Mouse (Mus musculus): Measurements from ENCODE around the gene Olfr733. TPM values are rescaled to one million over a fixed set of nuclear protein-coding genes. Genes with fewer than 3 reads are reported as not detected.

Olfr733 gene
- polyA plus RNA-seq (2012; ENCODE audit: insufficient read depth, low replicate concordance): not detected in 2 replicates

GRCm38 (mm10) chr14:50301422-50301821 is at the start of gene Olfr733:
Gene Olfr733, minus strand, starts transcription at chr14:50301522.
- Histone ChIP-seq H3K27me3 (replicated peaks) (no peaks in the 10 kb centered on the region), H3K9me3 (no peaks in the 10 kb centered on the region), H3K36me3 (replicated peaks; ENCODE audit: low read length) (no peaks in the 10 kb centered on the region), H3K4me1 (no peaks in the 10 kb centered on the region), H3K4me3 (replicated peaks) (no peak within 1 kb of the TSS)
- TF ChIP-seq GATA1 (IDR thresholded peaks at IDR 0.05; ENCODE audit: borderline replicate concordance, low read length) (no peak), FLI1 (IDR thresholded peaks at IDR 0.05; ENCODE audit: low read length) (no peak)

DNA sequence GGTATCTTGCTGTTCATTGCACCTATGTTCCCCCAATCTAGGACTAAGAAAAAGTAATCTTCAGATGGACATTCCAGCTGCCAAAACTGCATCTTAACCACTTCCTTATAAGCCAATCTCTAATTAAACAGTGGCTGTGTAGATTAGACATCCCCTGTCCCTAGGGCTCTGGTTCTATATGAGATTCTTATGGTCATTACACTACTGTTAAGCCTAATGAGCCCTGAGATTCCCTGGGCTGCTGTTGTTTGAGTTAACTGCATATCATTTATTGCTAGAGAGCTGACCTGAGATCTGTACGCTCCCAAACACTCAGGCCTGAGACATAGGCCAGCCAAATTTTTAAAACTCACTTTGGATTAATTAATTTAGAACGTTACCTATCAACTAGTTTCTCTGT is 47.5 kb upstream of the Olfr733 start, which contains the start of gene Olfr735:
Gene Olfr735 (minus strand): TSS at position 77 of the 400 bp plus-strand sequence.
- no peak for TF ChIP-seq GATA1 (IDR thresholded peaks at IDR 0.05; ENCODE audit: borderline replicate concordance, low read length)
- H3K36me3 ChIP-seq (replicated peaks; ENCODE audit: low read length): no peaks in the 10 kb centered on the region
- H3K9me3 ChIP-seq: no peaks in the 10 kb centered on the region
- H3K27me3 ChIP-seq (replicated peaks): no peaks in the 10 kb centered on the region
- no peak within 1 kb of the TSS for H3K4me3 ChIP-seq (replicated peaks)
- H3K4me1 ChIP-seq: no peaks in the 10 kb centered on the region

DNA sequence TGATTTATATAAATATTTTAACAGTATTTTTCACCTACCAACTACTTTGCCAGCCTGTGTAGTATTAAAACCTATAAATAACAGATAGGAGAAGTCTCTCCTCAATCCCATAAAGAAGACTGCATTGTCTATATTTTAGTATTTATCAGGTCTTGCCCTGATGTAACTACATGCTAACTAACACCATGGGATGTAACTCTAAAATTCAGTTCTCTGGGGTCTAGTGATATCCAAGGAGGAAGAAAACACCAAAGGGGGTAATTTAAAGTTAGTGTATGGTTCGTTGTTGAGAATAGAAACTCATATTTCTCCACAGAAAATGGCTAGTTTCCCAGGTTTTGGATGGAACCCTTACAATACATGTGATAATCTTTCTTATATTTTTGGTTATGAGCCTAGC is 25.3 kb upstream of the Olfr733 start, which contains the start of gene Olfr734:
Gene Olfr734 (minus strand): TSS at position 101 of the 400 bp plus-strand sequence.
- TF ChIP-seq GATA1 (IDR thresholded peaks at IDR 0.05; ENCODE audit: borderline replicate concordance, low read length) (no peak), FLI1 (IDR thresholded peaks at IDR 0.05; ENCODE audit: low read length) (no peak)
- Histone ChIP-seq H3K4me1 (no peaks in the 10 kb centered on the region), H3K4me3 (replicated peaks) (no peak within 1 kb of the TSS), H3K9me3 (no peaks in the 10 kb centered on the region), H3K36me3 (replicated peaks; ENCODE audit: low read length) (no peaks in the 10 kb centered on the region), H3K27me3 (replicated peaks) (no peaks in the 10 kb centered on the region)

- Histone ChIP-seq H3K4me3 (replicated peaks) (no peak within 1 kb of the TSS), H3K4me1 (no peaks in the 10 kb centered on the region), H3K27me3 (replicated peaks) (no peaks in the 10 kb centered on the region), H3K36me3 (replicated peaks; ENCODE audit: low read length) (no peaks in the 10 kb centered on the region), H3K9me3 (no peaks in the 10 kb centered on the region)
- TF ChIP-seq FLI1 (IDR thresholded peaks at IDR 0.05; ENCODE audit: low read length): no peak
- no peak for TF ChIP-seq GATA1 (IDR thresholded peaks at IDR 0.05; ENCODE audit: borderline replicate concordance, low read length)
Observed at GRCm38 (mm10) chr14:50284106-50284505, 17.2 kb downstream of the Olfr733 start, which contains the start of gene Olfr732. Gene Olfr732, minus strand, starts transcription at chr14:50284206.

Other genes starting within 250 kb of the Olfr733 start
- gene Olfr726, start 210.6 kb downstream of the Olfr733 start, polyA plus RNA-seq (2012; ENCODE audit: insufficient read depth, low replicate concordance): not detected in 2 replicates
- gene Olfr727, start 178.3 kb downstream of the Olfr733 start, polyA plus RNA-seq (2012; ENCODE audit: insufficient read depth, low replicate concordance): not detected in 2 replicates
- not detected in 2 replicates for gene Olfr728, start 158.8 kb downstream of the Olfr733 start, polyA plus RNA-seq (2012; ENCODE audit: insufficient read depth, low replicate concordance)
- not detected in 2 replicates for gene Olfr729, start 148.6 kb downstream of the Olfr733 start, polyA plus RNA-seq (2012; ENCODE audit: insufficient read depth, low replicate concordance)
- gene Olfr730, start 113.3 kb downstream of the Olfr733 start, polyA plus RNA-seq (2012; ENCODE audit: insufficient read depth, low replicate concordance): not detected in 2 replicates
- gene Olfr731, start 59.7 kb downstream of the Olfr733 start, polyA plus RNA-seq (2012; ENCODE audit: insufficient read depth, low replicate concordance): 2.5 TPM in 1 of 2 replicates, not detected in the other
- gene Olfr732, start 17.3 kb downstream of the Olfr733 start, polyA plus RNA-seq (2012; ENCODE audit: insufficient read depth, low replicate concordance): not detected in 2 replicates
- gene Olfr734, start 25.2 kb upstream of the Olfr733 start, polyA plus RNA-seq (2012; ENCODE audit: insufficient read depth, low replicate concordance): not detected in 2 replicates
- gene Olfr735, start 47.4 kb upstream of the Olfr733 start, polyA plus RNA-seq (2012; ENCODE audit: insufficient read depth, low replicate concordance): not detected in 2 replicates
- not detected in 2 replicates for gene Tlr11, start 56.4 kb upstream of the Olfr733 start, polyA plus RNA-seq (2012; ENCODE audit: insufficient read depth, low replicate concordance)
- gene Olfr736, start 79.6 kb upstream of the Olfr733 start, polyA plus RNA-seq (2012; ENCODE audit: insufficient read depth, low replicate concordance): not detected in 2 replicates
- gene Olfr738, start 106.0 kb upstream of the Olfr733 start, polyA plus RNA-seq (2012; ENCODE audit: insufficient read depth, low replicate concordance): not detected in 2 replicates
- gene Olfr739, start 117.1 kb upstream of the Olfr733 start, polyA plus RNA-seq (2012; ENCODE audit: insufficient read depth, low replicate concordance): not detected in 2 replicates
- not detected in 2 replicates for gene Olfr740, start 144.0 kb upstream of the Olfr733 start, polyA plus RNA-seq (2012; ENCODE audit: insufficient read depth, low replicate concordance)
- not detected in 2 replicates for gene Olfr741, start 171.2 kb upstream of the Olfr733 start, polyA plus RNA-seq (2012; ENCODE audit: insufficient read depth, low replicate concordance)
- not detected in 2 replicates for gene Olfr742, start 202.1 kb upstream of the Olfr733 start, polyA plus RNA-seq (2012; ENCODE audit: insufficient read depth, low replicate concordance)
- gene Olfr743, start 220.3 kb upstream of the Olfr733 start, polyA plus RNA-seq (2012; ENCODE audit: insufficient read depth, low replicate concordance): not detected in 2 replicates